Mouse (Mus musculus) E14TG2a.4 (cell line): ENCODE data around the gene Mark1.

ENCODE experiments used
- CTCF ChIP-seq: conservative IDR thresholded peaks from 2 replicates; pipeline ENCODE4 v1.5.1; 2014; ENCODE audit warnings: low read length
- NANOG ChIP-seq: IDR thresholded peaks from 2 replicates; pipeline ENCODE4 v1.6.1; 2014; ENCODE audit warnings: borderline replicate concordance, low read length, mixed read lengths
- POU5F1 ChIP-seq: IDR thresholded peaks from 2 replicates; pipeline ENCODE4 v1.6.1; 2014; ENCODE audit warnings: low read length, borderline replicate concordance

- TF ChIP-seq CTCF, result no peak
- no peak for TF ChIP-seq NANOG
- no peak for TF ChIP-seq POU5F1
Observed at GRCm38 (mm10) chr1:184870646-184871385, 128.6 kb downstream of the Mark1 start.
